Mouse (Mus musculus) intestine, embryonic 15.5 days (tissue): Measurements from ENCODE around the gene Tbx5. TPM values are rescaled to one million over a fixed set of nuclear protein-coding genes. Genes with fewer than 3 reads are reported as not detected.
A peak's percentile ranks its signal among the peaks of the same experiment; 100 is the strongest.

Experiments used
- ATAC-seq: fragments of 200-750 bp; cut with Nextera tagmentation; 2 replicates; pipeline ENCODE4 v1.8.0; 2017; ENCODE audit warnings: moderate TSS enrichment, moderate library complexity
- H3K27ac ChIP-seq: fragments of 300-500 bp; sonication (generic); 2 replicates; pipeline ENCODE4 v1.5.1; 2015; ENCODE audit warnings: mild to moderate bottlenecking, inconsistent platforms
- H3K27me3 ChIP-seq: fragments of 300-500 bp; sonication (generic); replicated peaks from 2 replicates; pipeline ENCODE4 v1.6.1; 2015; ENCODE audit warnings: inconsistent platforms
- H3K36me3 ChIP-seq: fragments of 300-500 bp; sonication (generic); 2 replicates; pipeline ENCODE4 v1.6.1; 2015; ENCODE audit warnings: inconsistent platforms
- H3K4me1 ChIP-seq: fragments of 300-500 bp; sonication (generic); replicated peaks from 2 replicates; pipeline ENCODE4 v1.6.1; 2015; ENCODE audit warnings: inconsistent platforms
- H3K4me2 ChIP-seq: fragments of 300-500 bp; sonication (generic); replicated peaks from 2 replicates; pipeline ENCODE4 v1.6.1; 2015; ENCODE audit warnings: mild to moderate bottlenecking, inconsistent platforms
- H3K4me3 ChIP-seq: fragments of 300-500 bp; sonication (generic); replicated peaks from 2 replicates; pipeline ENCODE4 v1.5.1; 2015; ENCODE audit warnings: inconsistent platforms
- H3K9ac ChIP-seq: fragments of 300-500 bp; sonication (generic); 2 replicates; pipeline ENCODE4 v1.6.1; 2015; ENCODE audit warnings: inconsistent platforms
- H3K9me3 ChIP-seq: fragments of 300-500 bp; sonication (generic); 2 replicates; pipeline ENCODE4 v1.6.1; 2016; ENCODE audit warnings: inconsistent platforms
- WGBS: fragments of 180-500 bp; shearing (Covaris S2); methylation state at CpG from one replicate; pipeline ENCODE4 v1.1.7; 2015; 5-methylcytosine and 5-hydroxymethylcytosine counted together
- polyA plus RNA-seq: library from polyadenylated mRNA; unstranded; fragments of >200 nt; fragmentation: Nextera tagmentation; extraction: Ambion mirVana; gene quantifications from 2 replicates; pipeline ENCODE4 v1.2.1, GENCODE M21; 2015

Tbx5 gene
- polyA plus RNA-seq, 1 experiment from 2014 or later = 0.13 TPM

DNA sequence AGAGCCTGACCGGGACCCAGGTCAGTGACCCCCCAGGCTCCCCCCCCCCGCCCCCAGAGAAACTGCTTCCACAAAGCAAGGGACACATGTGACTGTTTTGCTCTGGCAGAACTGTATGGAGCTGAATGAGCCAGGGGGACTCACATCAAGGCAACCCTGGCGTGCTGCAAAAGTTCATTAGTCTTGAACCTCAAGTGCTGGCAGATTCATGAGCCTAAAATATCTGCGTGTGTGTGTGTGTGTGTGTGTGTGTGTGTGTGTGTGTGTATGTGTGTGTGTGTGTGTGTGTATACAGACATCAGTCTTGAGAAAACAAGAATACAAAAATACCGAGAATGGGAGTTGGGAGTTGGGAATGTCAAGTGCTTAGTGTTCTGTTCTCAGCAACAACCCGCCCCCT is 5.1 kb upstream of the Tbx5 start:
- Histone ChIP-seq H3K36me3 (no peaks in the 10 kb centered on the region), H3K9me3 (no peaks in the 10 kb centered on the region), H3K27me3 (peaks cover 86% of the 10 kb centered on the region), H3K4me1 (no peaks in the 10 kb centered on the region), H3K4me3 (no peak overlapping the region), H3K27ac (no peak overlapping the region), H3K9ac (no peak overlapping the region), H3K4me2 (no peak overlapping the region)
- 67% methylated on average over 6 of the region's 6 CpGs for WGBS
- ATAC-seq = no peak

DNA sequence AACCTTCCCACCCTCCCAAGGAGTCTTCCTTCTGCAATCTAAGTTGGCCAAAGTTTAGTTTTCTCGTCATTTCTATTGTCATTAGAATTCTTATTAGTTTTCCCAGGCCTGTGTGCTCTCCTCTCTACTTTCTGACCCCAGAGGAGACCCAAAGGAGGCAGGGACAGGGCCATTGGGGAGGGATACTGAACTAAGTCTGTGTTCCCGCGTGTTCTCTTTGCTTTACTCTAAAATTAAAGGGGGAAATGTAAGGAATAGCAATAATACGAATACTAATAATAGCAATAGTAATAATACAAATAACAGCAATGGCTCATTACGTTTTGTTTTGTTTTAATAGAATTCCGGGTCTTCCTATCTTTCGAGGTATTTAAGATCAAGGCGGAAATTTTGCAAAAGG is 1.9 kb upstream of the Tbx5 start:
- no peak for ATAC-seq
- 9% methylated on average over 8 of the region's 8 CpGs for WGBS
- peaks cover 87% of the 10 kb centered on the region for H3K27me3 ChIP-seq

GRCm38 (mm10) chr5:119831201-119831771 is 1.2 kb upstream of the Tbx5 start:
- H3K27me3 ChIP-seq = peaks cover 88% of the 10 kb centered on the region
- no peak for ATAC-seq
- peak overlapping the region; percentile 50 for H3K4me2 ChIP-seq
- no peaks in the 10 kb centered on the region for H3K36me3 ChIP-seq
- H3K4me3 ChIP-seq = peak overlapping the region; percentile 14
- no peak overlapping the region for H3K27ac ChIP-seq
- no peaks in the 10 kb centered on the region for H3K9me3 ChIP-seq
- no peak overlapping the region for H3K9ac ChIP-seq
- no peaks in the 10 kb centered on the region for H3K4me1 ChIP-seq
- under 1% methylated on average over 33 of the region's 33 CpGs for WGBS

More for the DNA sequence above, 1.9 kb upstream of the Tbx5 start:
- Histone ChIP-seq H3K9ac (no peak overlapping the region), H3K27ac (no peak overlapping the region), H3K4me2 (no peak overlapping the region), H3K36me3 (no peaks in the 10 kb centered on the region), H3K4me3 (no peak overlapping the region), H3K9me3 (no peaks in the 10 kb centered on the region), H3K4me1 (no peaks in the 10 kb centered on the region)

DNA sequence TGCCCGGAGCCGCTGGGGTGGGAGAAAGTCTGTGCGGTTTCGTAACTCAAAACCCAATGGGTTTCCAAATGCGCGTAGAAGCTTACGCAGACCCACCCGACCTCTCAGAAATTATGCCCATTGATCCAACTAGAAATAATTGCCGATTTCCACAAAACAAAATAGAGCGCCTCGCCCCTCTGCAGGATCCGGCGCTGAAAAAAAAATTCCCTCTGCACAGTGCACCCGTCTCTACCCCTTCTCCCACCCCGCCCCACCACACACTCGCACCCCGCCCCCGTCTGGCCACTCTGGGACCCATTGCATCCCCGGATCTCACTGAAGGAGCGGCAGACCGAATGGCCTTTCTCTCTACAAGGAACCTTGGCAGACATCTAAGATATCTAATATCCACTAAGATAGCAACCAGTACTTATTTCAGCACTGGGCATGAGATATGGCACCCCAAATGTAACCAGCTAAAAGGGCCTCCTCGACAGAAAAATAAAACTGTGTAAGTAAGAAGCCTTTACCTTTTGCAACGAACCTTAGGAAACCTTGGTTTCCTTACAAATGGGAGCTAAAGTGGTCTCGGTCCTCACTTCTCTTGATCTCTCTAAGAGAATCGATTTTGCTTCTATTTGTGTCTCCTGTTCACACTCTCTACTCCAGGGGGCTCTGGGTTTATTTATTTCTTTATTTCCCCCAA is 533 bp upstream of the Tbx5 start:
- Histone ChIP-seq H3K36me3 (no peaks in the 10 kb centered on the region), H3K4me2 (no peak overlapping the region; the same call in 1 of the 2 replicates)
- ATAC-seq = no peak

DNA sequence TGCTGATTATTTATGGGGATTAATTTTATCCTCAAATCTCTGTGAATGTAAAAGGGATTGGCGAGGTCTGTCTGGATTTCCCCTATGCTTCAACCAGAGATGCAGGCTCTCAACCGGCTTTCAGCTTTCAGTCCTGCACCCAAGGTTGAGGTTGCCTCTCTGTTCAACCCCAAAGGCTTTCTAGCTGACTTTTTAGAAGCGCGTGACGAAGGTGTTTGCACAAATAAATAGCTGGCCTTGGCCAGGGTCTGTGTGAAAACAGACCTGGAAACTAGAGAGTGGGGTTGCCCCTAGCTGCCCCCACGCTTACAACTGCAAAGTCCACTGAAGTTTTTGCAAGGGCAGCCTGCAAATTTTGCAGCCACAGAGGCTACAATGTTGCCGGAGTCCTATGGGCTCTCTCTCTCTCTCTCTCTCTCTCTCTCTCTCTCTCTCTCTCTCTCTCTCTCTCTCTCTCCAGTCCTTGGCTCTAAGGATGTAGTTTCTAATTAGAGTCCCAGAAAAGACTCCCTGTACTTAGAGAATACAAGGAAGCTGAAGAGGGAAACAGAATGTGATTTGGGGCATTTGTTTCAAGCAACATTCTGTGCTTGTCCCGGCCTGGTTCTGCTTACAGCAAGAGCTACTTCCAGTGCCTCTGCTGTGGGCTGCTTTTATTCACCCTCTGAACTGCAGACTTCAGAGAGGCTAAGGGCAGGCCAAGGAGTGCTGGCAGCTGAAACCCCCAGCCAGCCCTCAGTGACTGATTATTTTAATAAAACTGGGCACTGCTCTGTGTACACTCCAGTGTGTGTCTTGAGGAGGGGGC is 959 bp downstream of the Tbx5 start:
- Histone ChIP-seq H3K9ac (no peak overlapping the region), H3K4me3 (no peak overlapping the region), H3K9me3 (no peaks in the 10 kb centered on the region), H3K36me3 (no peaks in the 10 kb centered on the region), H3K4me2 (no peak overlapping the region), H3K27me3 (peaks cover 92% of the 10 kb centered on the region), H3K4me1 (no peaks in the 10 kb centered on the region), H3K27ac (no peak overlapping the region)
- WGBS = 7% methylated on average over 8 of the region's 8 CpGs
- ATAC-seq = no peak

More for the DNA sequence above, 533 bp upstream of the Tbx5 start:
- H3K4me1 ChIP-seq = no peaks in the 10 kb centered on the region
- no peaks in the 10 kb centered on the region for H3K9me3 ChIP-seq
- H3K27me3 ChIP-seq = peaks cover 88% of the 10 kb centered on the region
- H3K4me3 ChIP-seq = 0 out of 2 replicates have a peak overlapping the region, but pooled peaks have one; percentile 14
- H3K9ac ChIP-seq = no peak overlapping the region
- WGBS = 2% methylated on average over 25 of the region's 25 CpGs
- no peak overlapping the region for H3K27ac ChIP-seq

GRCm38 (mm10) chr5:119834031-119834403 is 1.5 kb downstream of the Tbx5 start:
- H3K27ac ChIP-seq = no peak overlapping the region
- 5% methylated on average over 2 of the region's 2 CpGs for WGBS
- no peak overlapping the region for H3K9ac ChIP-seq
- no peak for ATAC-seq
- H3K4me3 ChIP-seq = no peak overlapping the region
- no peaks in the 10 kb centered on the region for H3K4me1 ChIP-seq
- H3K27me3 ChIP-seq = peaks cover 92% of the 10 kb centered on the region
- no peak overlapping the region for H3K4me2 ChIP-seq
- H3K9me3 ChIP-seq = no peaks in the 10 kb centered on the region
- no peaks in the 10 kb centered on the region for H3K36me3 ChIP-seq

DNA sequence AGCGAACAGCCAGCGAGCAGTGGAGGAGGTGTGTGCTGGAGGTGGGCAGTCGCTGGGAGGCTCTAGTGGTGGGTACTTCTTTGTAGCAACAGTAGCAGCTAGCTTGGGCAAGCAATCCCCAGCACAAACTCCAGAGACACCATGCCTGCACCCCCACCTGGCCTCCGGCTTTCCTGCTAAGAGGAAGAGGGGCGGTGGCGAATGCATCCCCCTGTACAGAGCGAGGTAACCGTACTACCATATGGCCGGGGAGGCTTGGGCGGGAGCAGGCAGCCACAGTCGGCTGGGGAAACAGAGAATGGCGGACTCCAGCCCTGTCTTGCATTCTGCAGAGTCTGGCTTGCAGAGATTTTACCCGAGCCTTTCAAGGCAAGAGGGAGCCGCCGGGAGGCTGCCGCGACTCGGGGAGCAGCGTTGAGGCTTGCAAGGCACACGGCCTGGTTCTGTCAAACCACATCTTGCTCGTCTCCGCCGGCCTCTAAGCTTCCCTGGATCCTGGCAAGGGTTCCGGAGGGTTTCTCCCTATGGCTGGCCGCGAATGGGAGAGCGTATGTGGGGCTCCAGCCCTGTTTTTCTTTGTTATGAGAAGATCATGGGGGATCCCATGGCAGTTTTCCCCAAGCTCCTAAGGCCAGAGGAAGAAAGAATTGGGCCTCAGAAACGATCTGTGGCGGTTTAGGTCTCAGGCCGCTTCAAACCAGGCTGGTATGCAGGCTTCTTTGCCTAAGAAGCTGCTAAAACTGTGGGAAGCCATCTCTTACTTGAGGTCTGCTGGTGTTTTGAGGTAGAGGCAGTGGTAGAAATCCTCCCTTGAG is 2.8 kb downstream of the Tbx5 start:
- 2% methylated on average over 30 of the region's 30 CpGs for WGBS
- Histone ChIP-seq H3K27me3 (peaks cover 93% of the 10 kb centered on the region), H3K36me3 (no peaks in the 10 kb centered on the region), H3K4me3 (no peak overlapping the region), H3K9me3 (no peaks in the 10 kb centered on the region), H3K9ac (no peak overlapping the region), H3K4me1 (peaks cover 6% of the 10 kb centered on the region; the same call in 1 of the 2 replicates), H3K4me2 (no peak overlapping the region), H3K27ac (no peak overlapping the region)
- ATAC-seq = no peak

- Histone ChIP-seq H3K4me1 (peaks cover 6% of the 10 kb centered on the region; the same call in 1 of the 2 replicates), H3K27me3 (peaks cover 92% of the 10 kb centered on the region), H3K9ac (no peak overlapping the region), H3K36me3 (no peaks in the 10 kb centered on the region), H3K27ac (no peak overlapping the region), H3K4me3 (no peak overlapping the region), H3K4me2 (no peak overlapping the region), H3K9me3 (no peaks in the 10 kb centered on the region)
- WGBS = 3% methylated on average over 12 of the region's 12 CpGs
- ATAC-seq = no peak
Observed at GRCm38 (mm10) chr5:119835868-119836209, 3.4 kb downstream of the Tbx5 start.

GRCm38 (mm10) chr5:119836618-119837305 is 4.3 kb downstream of the Tbx5 start:
- H3K27me3 ChIP-seq = peaks cover 89% of the 10 kb centered on the region
- 1% methylated on average over 28 of the region's 28 CpGs for WGBS
- no peak overlapping the region for H3K4me2 ChIP-seq
- no peak for ATAC-seq
- no peaks in the 10 kb centered on the region for H3K9me3 ChIP-seq
- H3K9ac ChIP-seq = no peak overlapping the region
- no peak overlapping the region for H3K27ac ChIP-seq
- H3K4me1 ChIP-seq = peaks cover 6% of the 10 kb centered on the region; the same call in 1 of the 2 replicates
- H3K4me3 ChIP-seq = no peak overlapping the region
- no peaks in the 10 kb centered on the region for H3K36me3 ChIP-seq

GRCm38 (mm10) chr5:119837306-119837675 is 4.8 kb downstream of the Tbx5 start:
- ATAC-seq = no peak
- Histone ChIP-seq H3K4me1 (peaks cover 6% of the 10 kb centered on the region; the same call in 1 of the 2 replicates), H3K4me3 (no peak overlapping the region), H3K27ac (no peak overlapping the region), H3K4me2 (no peak overlapping the region), H3K36me3 (no peaks in the 10 kb centered on the region), H3K9ac (no peak overlapping the region), H3K27me3 (peaks cover 89% of the 10 kb centered on the region), H3K9me3 (no peaks in the 10 kb centered on the region)
- 3% methylated on average over 19 of the region's 19 CpGs for WGBS

DNA sequence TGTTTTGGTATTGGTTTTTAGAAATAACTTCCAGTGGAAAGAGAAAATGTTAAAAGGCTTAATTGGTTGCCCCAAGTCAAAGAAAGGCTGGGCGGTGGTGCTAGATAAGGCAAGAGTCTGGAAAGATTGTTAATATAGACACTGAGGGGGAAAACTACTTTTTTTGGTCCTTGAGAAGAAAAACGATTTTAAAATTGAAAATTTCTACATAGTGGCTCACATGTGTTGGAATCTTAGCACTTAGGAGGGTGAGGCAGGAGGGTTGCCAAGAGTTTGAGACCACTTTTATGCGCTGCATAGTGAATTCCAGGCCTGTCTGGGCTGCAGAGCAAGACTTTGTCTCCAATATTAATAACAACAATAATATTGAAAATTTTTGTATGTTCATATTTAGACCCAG is 5.4 kb downstream of the Tbx5 start:
- no peak for ATAC-seq
- Histone ChIP-seq H3K27ac (no peak overlapping the region), H3K4me1 (peaks cover 6% of the 10 kb centered on the region; the same call in 1 of the 2 replicates), H3K9me3 (no peaks in the 10 kb centered on the region), H3K4me2 (no peak overlapping the region), H3K9ac (no peak overlapping the region), H3K36me3 (no peaks in the 10 kb centered on the region), H3K4me3 (no peak overlapping the region), H3K27me3 (peaks cover 89% of the 10 kb centered on the region)
- 14% methylated on average over 3 of the region's 3 CpGs for WGBS
